Mouse (Mus musculus): ENCODE data around the gene Nxnl1.

DNA sequence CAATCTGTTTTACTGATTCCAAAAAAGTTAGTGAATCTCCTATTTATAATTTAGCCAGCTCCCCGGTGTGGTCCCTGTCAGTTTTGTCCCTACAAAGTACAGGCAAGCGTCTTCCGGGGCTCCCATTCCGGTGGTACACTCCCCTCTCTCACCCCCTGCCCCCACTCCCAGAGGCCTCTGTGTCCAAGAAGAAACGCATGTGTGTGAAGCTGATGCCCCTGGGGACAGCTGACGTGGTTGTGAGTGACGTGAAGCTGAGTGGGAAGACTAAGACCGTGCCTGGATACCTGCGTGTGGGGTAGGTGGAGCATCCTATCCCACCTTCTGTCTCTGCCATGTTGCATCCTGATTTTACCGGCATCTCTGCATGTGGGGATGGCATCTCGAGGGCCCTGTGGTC lies 21.3 kb downstream of the Nxnl1 start:
- TF ChIP-seq CTCF (IDR thresholded peaks at IDR 0.05; ENCODE audit: control insufficient read depth, insufficient read depth, insufficient read length) (no peak), MYOG (IDR thresholded peaks at IDR 0.05; ENCODE audit: control insufficient read depth, extremely low read depth, insufficient read length) (no peak), USF1 (IDR thresholded peaks at IDR 0.05; ENCODE audit: low read depth) (no peak)

Data from C2C12 (cell line).